Mouse (Mus musculus) neural tube, embryonic 13.5 days (tissue): ENCODE measurements around the gene Olfr1418. TPM values are rescaled to one million over a fixed set of nuclear protein-coding genes. Genes with fewer than 3 reads are reported as not detected.
A peak's percentile ranks its signal among the peaks of the same experiment; 100 is the strongest.
"Not testable (repeated sequence)": the region's sequence is repeated elsewhere in the genome, so short reads cannot be mapped to it uniquely, and the experiment has no call there.

Source experiments
- ATAC-seq: fragments of 200-750 bp; cut with Nextera tagmentation; 2 replicates; pipeline ENCODE4 v1.8.0; 2017; ENCODE audit warnings: low read depth, mild to moderate bottlenecking, moderate TSS enrichment, moderate library complexity
- H3K27ac ChIP-seq: fragments of 300-500 bp; sonication (generic); replicated peaks from 2 replicates; pipeline ENCODE4 v1.5.1; 2015; ENCODE audit warnings: moderate library complexity, mild to moderate bottlenecking, inconsistent platforms
- H3K27me3 ChIP-seq: fragments of 300-500 bp; sonication (generic); 2 replicates; pipeline ENCODE4 v1.6.1; 2015; ENCODE audit warnings: mild to moderate bottlenecking, inconsistent platforms
- H3K36me3 ChIP-seq: fragments of 300-500 bp; sonication (generic); 2 replicates; pipeline ENCODE4 v1.6.1; 2015; ENCODE audit warnings: mild to moderate bottlenecking, inconsistent platforms
- H3K4me1 ChIP-seq: fragments of 300-500 bp; sonication (generic); replicated peaks from 2 replicates; pipeline ENCODE4 v1.6.1; 2015; ENCODE audit warnings: inconsistent platforms
- H3K4me2 ChIP-seq: fragments of 300-500 bp; sonication (generic); 2 replicates; pipeline ENCODE4 v1.6.1; 2015; ENCODE audit warnings: inconsistent platforms, mild to moderate bottlenecking, moderate library complexity
- H3K4me3 ChIP-seq: fragments of 300-500 bp; sonication (generic); 2 replicates; pipeline ENCODE4 v1.5.1; 2015; ENCODE audit warnings: mild to moderate bottlenecking, inconsistent platforms
- H3K9ac ChIP-seq: fragments of 300-500 bp; sonication (generic); 2 replicates; pipeline ENCODE4 v1.6.1; 2015; ENCODE audit warnings: moderate library complexity, mild to moderate bottlenecking, inconsistent platforms
- H3K9me3 ChIP-seq: fragments of 300-500 bp; sonication (generic); 2 replicates; pipeline ENCODE4 v1.6.1; 2016; ENCODE audit warnings: inconsistent platforms
- WGBS: fragments of 180-500 bp; shearing (Covaris S2); methylation state at CpG from one replicate; pipeline ENCODE4 v1.1.7; 2015; 5-methylcytosine and 5-hydroxymethylcytosine counted together
- polyA plus RNA-seq: library from polyadenylated mRNA; unstranded; fragments of >200 nt; fragmentation: Nextera tagmentation; extraction: Ambion mirVana; gene quantifications from 2 replicates; pipeline ENCODE4 v1.2.1, GENCODE M21; 2015

Olfr1418 gene
- not detected in 2 replicates for polyA plus RNA-seq

DNA sequence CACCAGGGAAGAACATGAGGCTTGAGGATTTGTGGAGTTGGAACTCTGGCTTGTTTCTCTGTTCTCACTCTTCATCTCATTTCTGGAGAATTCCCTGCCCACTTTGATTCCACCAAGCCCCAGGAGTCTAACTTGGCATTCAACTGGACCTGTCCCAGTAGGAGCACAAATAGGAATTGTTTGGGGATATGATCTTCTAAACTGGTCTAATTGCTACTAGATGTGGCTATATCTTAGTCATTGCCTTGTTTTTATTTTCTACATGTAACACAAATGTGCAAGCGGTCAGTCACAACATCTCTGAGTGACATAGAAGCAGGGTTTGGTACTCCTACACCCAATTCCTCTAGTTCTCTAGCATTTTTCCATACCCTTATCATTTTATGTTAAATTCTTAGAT lies at the start of gene Olfr1418:
Olfr1418 (minus strand) TSS at position 101 of the 400 bp plus-strand sequence.
- no peak for ATAC-seq
- H3K27ac ChIP-seq = no peak within 1 kb of the TSS
- no peak within 1 kb of the TSS for H3K4me2 ChIP-seq
- H3K27me3 ChIP-seq = no peaks in the 10 kb centered on the region
- 91% methylated on average over 1 of the region's 1 CpGs for WGBS
- H3K9me3 ChIP-seq = no peaks in the 10 kb centered on the region
- no peaks in the 10 kb centered on the region for H3K4me1 ChIP-seq
- no peaks in the 10 kb centered on the region for H3K36me3 ChIP-seq
- H3K4me3 ChIP-seq = no peak within 1 kb of the TSS
- H3K9ac ChIP-seq = no peak within 1 kb of the TSS

DNA sequence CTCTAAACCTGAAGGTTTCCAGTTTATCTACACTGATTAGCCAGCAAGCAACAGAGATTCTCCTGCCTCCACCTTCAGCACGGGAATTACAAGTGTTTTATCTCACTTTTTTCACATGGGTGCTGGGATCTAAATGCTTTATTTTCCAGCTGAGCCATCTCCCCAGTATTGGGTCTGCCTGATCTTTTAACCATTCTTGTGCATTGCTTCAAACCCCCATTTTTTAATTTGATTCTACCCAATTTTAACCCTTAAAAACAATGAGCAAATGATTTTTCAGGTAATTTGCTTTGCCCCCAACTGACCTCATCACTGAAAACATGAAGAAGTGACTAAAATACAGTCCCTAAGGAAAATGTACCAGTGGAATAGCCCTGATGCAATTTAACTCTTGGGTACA lies 25.4 kb upstream of the Olfr1418 start, which contains the start of gene Olfr1420:
Olfr1420 (plus strand) TSS at position 301 of the 400 bp plus-strand sequence.
- H3K4me1 ChIP-seq = no peaks in the 10 kb centered on the region
- no peak within 1 kb of the TSS for H3K4me3 ChIP-seq
- no peak within 1 kb of the TSS for H3K27ac ChIP-seq
- no peak for ATAC-seq
- H3K9ac ChIP-seq = no peak within 1 kb of the TSS
- no peak within 1 kb of the TSS for H3K4me2 ChIP-seq
- H3K36me3 ChIP-seq = no peaks in the 10 kb centered on the region
- WGBS = 59% methylated on average over 1 of the region's 1 CpGs
- no peaks in the 10 kb centered on the region for H3K27me3 ChIP-seq
- H3K9me3 ChIP-seq = no peaks in the 10 kb centered on the region

DNA sequence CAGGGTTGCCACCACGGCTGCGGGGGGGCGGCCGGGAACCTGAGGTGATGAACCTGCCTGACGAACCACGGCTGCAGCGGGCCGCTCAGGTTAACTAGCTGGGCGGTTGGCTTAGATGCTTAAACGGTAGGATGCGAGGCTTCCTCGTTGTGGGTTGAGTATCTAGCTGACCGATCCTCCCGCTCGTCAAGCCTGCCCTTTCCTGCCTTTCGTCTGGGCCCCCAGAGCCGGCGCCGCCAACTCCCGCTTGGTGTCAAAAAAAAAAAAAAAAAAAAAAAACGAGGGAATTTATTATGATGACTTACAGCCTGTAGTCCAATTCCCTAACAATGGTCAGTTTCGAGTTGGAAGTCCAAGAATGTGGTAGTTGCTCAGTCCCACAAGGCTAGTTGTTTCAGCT lies 17.5 kb upstream of the Olfr1418 start:
- not testable (repeated sequence) for H3K36me3 ChIP-seq, H3K27me3 ChIP-seq, H3K4me3 ChIP-seq, H3K4me1 ChIP-seq, ATAC-seq, H3K27ac ChIP-seq, H3K9ac ChIP-seq, H3K9me3 ChIP-seq, H3K4me2 ChIP-seq
- WGBS = 63% methylated on average over 22 of the region's 22 CpGs

DNA sequence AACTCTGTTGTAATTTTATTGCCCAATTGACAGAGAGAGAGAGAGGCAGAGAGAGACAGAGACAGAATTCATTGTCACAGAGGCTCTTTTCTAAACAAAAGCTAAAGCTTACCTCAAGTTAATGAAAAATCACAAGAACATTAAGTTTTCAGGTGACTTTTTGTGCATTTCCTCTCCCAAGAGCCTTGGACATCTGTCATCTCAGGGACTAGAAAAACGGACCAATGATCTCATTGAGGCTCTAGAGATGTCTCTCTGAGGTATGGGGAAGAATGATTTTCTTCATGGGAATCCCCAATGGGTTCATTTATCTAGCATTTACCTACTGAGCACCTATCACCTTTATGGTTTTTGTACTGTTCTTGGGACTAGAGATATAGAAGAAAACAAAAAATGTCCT lies 14.1 kb upstream of the Olfr1418 start, which contains the start of gene Olfr1419:
Olfr1419 (minus strand) TSS at position 101 of the 400 bp plus-strand sequence.
- no peak within 1 kb of the TSS for H3K4me2 ChIP-seq
- H3K27me3 ChIP-seq = no peaks in the 10 kb centered on the region
- H3K4me3 ChIP-seq = no peak within 1 kb of the TSS
- H3K4me1 ChIP-seq = no peaks in the 10 kb centered on the region
- 52% methylated on average over 1 of the region's 1 CpGs for WGBS
- no peaks in the 10 kb centered on the region for H3K36me3 ChIP-seq
- H3K9me3 ChIP-seq = no peaks in the 10 kb centered on the region
- ATAC-seq = no peak
- H3K27ac ChIP-seq = no peak within 1 kb of the TSS
- no peak within 1 kb of the TSS for H3K9ac ChIP-seq

DNA sequence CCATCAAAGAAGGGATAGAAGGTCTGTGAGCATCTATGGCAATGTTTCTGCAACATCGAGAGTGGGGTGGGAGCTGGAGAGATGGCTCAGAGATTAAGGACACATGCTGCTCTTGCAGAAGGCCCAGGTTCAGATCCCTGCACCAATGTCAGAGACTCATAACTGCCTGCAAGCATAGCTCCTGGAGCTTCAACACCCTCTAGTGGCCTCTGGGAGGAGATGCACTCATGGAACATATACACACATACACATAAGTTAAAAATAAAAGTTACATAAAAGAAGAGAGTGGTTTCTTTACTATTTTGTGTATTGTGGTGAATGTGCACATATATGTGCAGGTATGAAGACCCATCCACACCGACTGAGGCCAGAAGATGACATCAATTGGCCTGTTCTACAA lies 7.0 kb upstream of the Olfr1418 start:
- Histone ChIP-seq H3K27ac (no peak overlapping the region), H3K4me2 (no peak overlapping the region), H3K27me3 (no peaks in the 10 kb centered on the region), H3K4me3 (no peak overlapping the region), H3K9me3 (no peaks in the 10 kb centered on the region), H3K9ac (no peak overlapping the region), H3K4me1 (no peaks in the 10 kb centered on the region), H3K36me3 (no peaks in the 10 kb centered on the region)
- no peak for ATAC-seq
- WGBS = 88% methylated on average over 2 of the region's 2 CpGs

DNA sequence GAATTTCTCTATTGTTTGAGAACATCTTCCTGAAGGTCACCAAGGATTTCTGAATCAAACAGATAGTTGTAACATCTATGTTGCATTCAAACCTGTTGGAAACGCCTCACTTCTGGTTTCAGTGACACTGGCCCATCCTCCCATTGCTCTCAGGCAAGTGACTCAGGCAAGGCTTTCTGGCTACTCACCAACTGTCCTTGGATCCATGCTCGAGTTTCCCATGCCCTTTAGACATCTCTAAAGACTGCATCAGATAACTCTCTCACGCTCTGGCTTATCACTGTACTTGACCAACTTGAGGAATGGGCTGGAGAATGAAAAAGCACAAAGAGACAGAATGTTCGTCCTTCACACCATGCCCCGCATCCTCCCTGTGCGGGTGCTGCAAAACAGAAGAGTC lies 4.4 kb downstream of the Olfr1418 start:
- 84% methylated on average over 6 of the region's 6 CpGs for WGBS
- ATAC-seq = no peak
- no peak overlapping the region for H3K27ac ChIP-seq

DNA sequence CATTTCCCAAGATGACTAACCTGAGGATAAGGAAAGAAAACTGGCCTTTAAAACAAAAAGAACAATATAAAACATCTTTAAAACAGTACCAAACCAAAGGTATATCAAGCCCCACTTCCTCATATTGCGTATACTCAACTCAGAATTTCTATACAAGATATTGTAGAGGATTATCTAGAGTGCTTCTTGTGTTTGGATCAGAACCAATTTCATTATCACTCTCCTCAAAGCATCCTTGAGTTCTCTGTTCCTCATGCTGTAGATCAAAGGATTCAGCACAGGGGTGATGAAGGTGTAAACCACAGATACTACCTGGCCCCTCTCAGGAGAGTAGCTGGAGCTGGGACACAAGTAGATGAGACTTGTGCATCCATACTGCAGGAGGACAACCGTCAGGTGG lies 6.0 kb downstream of the Olfr1418 start:
- WGBS = 88% methylated on average over 2 of the region's 2 CpGs
- Histone ChIP-seq H3K4me2 (no peak overlapping the region), H3K9ac (no peak overlapping the region), H3K4me3 (no peak overlapping the region), H3K4me1 (no peaks in the 10 kb centered on the region), H3K9me3 (no peaks in the 10 kb centered on the region), H3K36me3 (no peaks in the 10 kb centered on the region), H3K27me3 (no peaks in the 10 kb centered on the region), H3K27ac (no peak overlapping the region)
- ATAC-seq = no peak

More for the DNA sequence above, 4.4 kb downstream of the Olfr1418 start:
- H3K36me3 ChIP-seq = no peaks in the 10 kb centered on the region
- H3K4me1 ChIP-seq = no peaks in the 10 kb centered on the region
- no peak overlapping the region for H3K9ac ChIP-seq
- no peak overlapping the region for H3K4me2 ChIP-seq
- H3K9me3 ChIP-seq = no peaks in the 10 kb centered on the region
- H3K4me3 ChIP-seq = no peak overlapping the region
- H3K27me3 ChIP-seq = no peaks in the 10 kb centered on the region

DNA sequence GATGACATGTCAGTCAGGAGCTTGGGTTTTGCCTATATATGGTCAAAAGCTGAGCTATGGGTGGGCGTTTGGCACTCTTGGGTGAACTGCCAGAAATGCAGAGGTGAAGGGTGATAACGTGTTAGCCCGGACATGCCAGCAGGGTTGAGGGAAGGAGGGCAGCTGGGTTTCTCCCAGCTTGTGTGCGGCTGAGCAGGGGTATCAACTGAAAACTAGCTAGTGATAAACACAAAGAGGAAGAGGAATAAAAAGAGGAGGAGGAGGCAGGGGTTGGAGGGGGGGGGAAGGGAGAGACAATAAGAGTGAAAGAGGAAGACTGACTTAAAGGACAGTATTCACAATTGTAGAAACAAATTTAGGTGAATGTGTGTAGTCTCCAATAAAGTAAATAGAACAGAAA lies 8.2 kb downstream of the Olfr1418 start:
- Histone ChIP-seq H3K36me3 (no peaks in the 10 kb centered on the region), H3K27me3 (no peaks in the 10 kb centered on the region), H3K4me1 (no peaks in the 10 kb centered on the region), H3K9me3 (no peaks in the 10 kb centered on the region), H3K9ac (no peak overlapping the region), H3K27ac (no peak overlapping the region), H3K4me2 (no peak overlapping the region), H3K4me3 (no peak overlapping the region)
- 74% methylated on average over 4 of the region's 4 CpGs for WGBS
- ATAC-seq = no peak

DNA sequence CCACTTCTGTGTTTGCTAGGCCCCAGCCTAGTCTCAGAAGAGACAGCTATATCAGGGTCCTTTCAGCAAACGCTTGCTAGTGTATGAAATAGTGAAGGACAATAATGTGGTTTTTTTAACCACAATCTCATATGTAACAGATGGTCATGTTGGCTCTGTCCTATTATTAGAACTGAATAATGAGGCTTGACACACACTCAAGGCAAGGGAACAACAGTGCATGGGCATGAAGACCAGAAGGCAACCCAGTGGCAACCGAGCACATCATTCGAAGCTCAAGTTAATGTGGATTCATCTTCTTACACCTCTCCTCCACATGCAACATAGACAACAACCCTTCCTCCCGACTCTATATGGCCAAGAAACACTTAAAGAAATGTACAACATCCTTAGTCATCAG lies 14.5 kb downstream of the Olfr1418 start:
- Histone ChIP-seq H3K4me3 (no peak overlapping the region), H3K27me3 (no peaks in the 10 kb centered on the region), H3K4me2 (no peak overlapping the region), H3K9me3 (no peaks in the 10 kb centered on the region), H3K36me3 (no peaks in the 10 kb centered on the region), H3K9ac (no peak overlapping the region), H3K4me1 (no peaks in the 10 kb centered on the region), H3K27ac (no peak overlapping the region)
- ATAC-seq = no peak
- 91% methylated on average over 4 of the region's 4 CpGs for WGBS

DNA sequence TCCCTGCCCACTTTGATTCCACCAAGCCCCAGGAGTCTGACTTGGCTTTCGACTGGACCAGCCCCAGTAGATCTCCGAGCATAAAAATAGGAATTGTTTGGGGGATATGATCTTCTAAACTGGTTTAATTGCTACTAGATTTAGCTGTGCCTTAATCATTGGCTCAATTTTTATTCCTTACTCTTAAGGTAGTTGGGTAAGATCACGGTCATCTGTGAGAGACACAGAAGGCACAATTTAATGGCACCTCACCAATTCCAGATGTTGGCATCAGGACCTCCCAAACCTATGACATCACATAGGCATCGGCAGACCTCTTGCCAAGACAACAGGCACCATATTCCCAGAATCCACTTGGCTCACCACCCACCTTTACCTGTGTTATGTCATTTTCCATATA lies 21.7 kb downstream of the Olfr1418 start, which contains the start of gene Olfr1417:
Olfr1417 (minus strand) TSS at position 101 of the 400 bp plus-strand sequence.
- WGBS = 90% methylated on average over 4 of the region's 4 CpGs
- no peak within 1 kb of the TSS for H3K4me2 ChIP-seq
- ATAC-seq = no peak
- no peaks in the 10 kb centered on the region for H3K4me1 ChIP-seq
- H3K27ac ChIP-seq = no peak within 1 kb of the TSS
- H3K36me3 ChIP-seq = no peaks in the 10 kb centered on the region
- no peak within 1 kb of the TSS for H3K4me3 ChIP-seq
- no peak within 1 kb of the TSS for H3K9ac ChIP-seq
- no peaks in the 10 kb centered on the region for H3K9me3 ChIP-seq
- H3K27me3 ChIP-seq = no peaks in the 10 kb centered on the region

DNA sequence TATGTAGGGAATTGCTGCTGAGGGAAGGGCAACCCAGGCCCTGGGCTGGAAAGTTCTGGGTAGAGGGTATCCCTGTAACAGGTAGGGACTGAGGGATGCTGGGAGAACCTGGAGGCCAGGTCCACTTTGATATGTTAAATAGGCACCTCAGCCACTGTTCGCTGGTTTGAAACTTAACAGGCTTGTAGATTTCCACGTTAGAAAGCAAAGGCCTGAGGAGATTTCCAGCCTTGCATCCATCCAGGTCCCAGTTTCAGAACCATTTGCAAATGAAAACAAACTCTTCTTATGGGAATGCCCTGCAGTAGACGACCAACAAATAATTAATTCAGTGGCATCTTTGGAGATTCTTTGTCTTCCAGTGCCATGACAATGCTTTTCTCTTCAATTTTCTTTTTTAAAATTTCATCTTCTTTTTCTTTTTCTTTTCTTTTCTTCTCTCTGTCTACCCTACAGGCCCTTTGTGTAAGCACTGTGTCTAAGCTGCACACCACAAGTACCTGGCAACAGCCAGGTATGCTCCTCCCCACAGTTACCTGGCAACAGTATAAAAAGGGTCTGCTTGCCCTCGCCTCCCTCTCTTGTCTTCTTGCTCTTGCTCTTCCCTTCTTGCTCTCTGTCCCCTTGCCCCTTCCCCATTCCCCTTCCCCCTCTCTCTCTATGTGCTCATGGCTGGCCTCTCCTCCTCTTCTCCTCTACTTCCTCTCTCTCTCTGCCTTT lies 37.4 kb downstream of the Olfr1418 start:
- peaks cover 27% of the 10 kb centered on the region for H3K27me3 ChIP-seq
- no peak overlapping the region for H3K27ac ChIP-seq
- no peaks in the 10 kb centered on the region for H3K36me3 ChIP-seq
- no peak overlapping the region for H3K4me2 ChIP-seq
- 31% methylated on average over 4 of the region's 4 CpGs for WGBS
- H3K9me3 ChIP-seq = no peaks in the 10 kb centered on the region
- H3K4me1 ChIP-seq = peaks cover 13% of the 10 kb centered on the region
- no peak overlapping the region for H3K9ac ChIP-seq
- ATAC-seq = no peak
- H3K4me3 ChIP-seq = no peak overlapping the region

DNA sequence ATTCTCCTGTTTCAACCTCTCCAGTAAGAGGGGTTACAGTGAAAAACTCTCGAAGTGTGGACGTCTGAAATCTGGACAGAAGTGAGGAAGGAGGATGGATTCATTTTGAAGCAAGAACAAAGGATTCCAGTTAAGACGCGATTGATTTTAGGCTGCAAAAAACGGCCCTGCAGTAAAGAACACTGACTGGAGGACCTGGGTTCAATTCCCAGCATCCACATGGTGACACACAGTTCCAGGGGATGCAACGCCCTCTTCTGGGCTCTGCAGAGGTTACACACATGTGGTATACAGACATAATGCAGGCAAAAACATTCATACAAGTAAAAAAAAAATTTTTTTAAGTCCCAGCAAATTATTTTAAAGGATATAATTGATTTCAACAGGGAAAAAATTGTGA lies 40.7 kb downstream of the Olfr1418 start:
- Histone ChIP-seq H3K36me3 (no peaks in the 10 kb centered on the region), H3K9ac (no peak overlapping the region), H3K4me3 (peak overlapping the region; percentile 66), H3K27ac (no peak overlapping the region), H3K27me3 (peaks cover 60% of the 10 kb centered on the region), H3K9me3 (no peaks in the 10 kb centered on the region), H3K4me1 (peaks cover 20% of the 10 kb centered on the region), H3K4me2 (peak overlapping the region; percentile 99)
- ATAC-seq = no peak
- WGBS = 33% methylated on average over 6 of the region's 6 CpGs

DNA sequence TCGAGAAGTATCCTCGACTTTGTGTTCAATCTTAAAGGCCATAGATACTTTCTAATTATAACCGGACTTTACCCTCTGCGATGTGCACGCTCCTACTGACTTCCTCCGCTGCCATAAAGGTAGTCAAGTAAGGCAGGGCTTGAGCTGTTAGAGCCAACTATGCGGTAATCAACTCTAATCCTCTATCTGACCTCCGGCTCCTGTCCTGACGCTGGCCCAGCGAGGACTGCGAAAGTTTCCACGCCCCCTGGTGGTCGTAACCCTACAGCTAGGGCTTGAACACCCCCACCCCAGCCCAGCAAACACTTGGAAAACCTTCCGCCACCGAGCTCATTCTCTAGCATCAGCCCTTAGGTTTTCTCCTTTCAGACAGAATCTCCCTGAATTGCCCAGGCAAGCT lies 41.1 kb downstream of the Olfr1418 start:
- Histone ChIP-seq H3K4me3 (peak overlapping the region; percentile 66), H3K9me3 (no peaks in the 10 kb centered on the region), H3K9ac (peak overlapping the region; percentile 81; the same call in 1 of the 2 replicates), H3K4me2 (peak overlapping the region; percentile 99), H3K4me1 (peaks cover 20% of the 10 kb centered on the region), H3K27me3 (peaks cover 64% of the 10 kb centered on the region), H3K27ac (no peak overlapping the region), H3K36me3 (no peaks in the 10 kb centered on the region)
- peak; percentile 74 for ATAC-seq
- WGBS = 2% methylated on average over 15 of the region's 15 CpGs
